Mouse (Mus musculus): ENCODE measurements around the gene Slc39a11. TPM values are rescaled to one million over a fixed set of nuclear protein-coding genes. Genes with fewer than 3 reads are reported as not detected.

Gene Slc39a11
- polyA plus RNA-seq, 1 experiment from 2014 or later: 21.4 TPM

DNA sequence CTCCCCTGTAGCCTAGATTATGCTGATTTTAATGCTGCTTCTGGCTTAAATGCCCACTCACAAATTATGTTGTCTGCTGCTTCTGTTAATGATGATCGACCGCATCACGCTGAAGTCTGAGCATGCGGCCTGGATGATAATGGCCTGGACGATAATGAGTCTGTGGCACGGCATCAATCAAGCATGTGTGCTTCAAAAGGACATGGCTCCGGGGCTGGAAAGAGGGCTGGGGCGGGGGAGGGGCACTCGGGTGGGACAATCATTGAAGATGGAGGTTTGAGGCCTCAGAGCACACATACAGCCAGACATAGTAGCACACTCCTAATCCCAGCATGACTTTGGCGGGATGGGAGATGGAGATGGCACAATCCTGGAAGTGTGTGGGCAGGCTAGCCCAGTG lies 350.4 kb downstream of the Slc39a11 start:
- no peaks in the 10 kb centered on the region for H3K9me3 ChIP-seq
- ATAC-seq (ENCODE audit: insufficient number of reproducible peaks, insufficient read depth, low FRiP score, low TSS enrichment): no peak
- no peak overlapping the region for H3K9ac ChIP-seq
- H3K4me2 ChIP-seq (replicated peaks): no peak overlapping the region
- WGBS: 64% methylated on average over 10 of the region's 10 CpGs
- H3K4me1 ChIP-seq: peaks cover 15% of the 10 kb centered on the region
- no peaks in the 10 kb centered on the region for H3K27me3 ChIP-seq
- H3K27ac ChIP-seq: no peak overlapping the region
- no peak overlapping the region for H3K4me3 ChIP-seq
- H3K36me3 ChIP-seq: no peaks in the 10 kb centered on the region

- ATAC-seq (ENCODE audit: insufficient number of reproducible peaks, insufficient read depth, low FRiP score, low TSS enrichment): no peak
- no peak overlapping the region for H3K4me2 ChIP-seq (replicated peaks)
- 13% methylated on average over 2 of the region's 2 CpGs for WGBS
- no peaks in the 10 kb centered on the region for H3K9me3 ChIP-seq
- H3K27ac ChIP-seq: no peak overlapping the region
- no peaks in the 10 kb centered on the region for H3K36me3 ChIP-seq
- no peak overlapping the region for H3K4me3 ChIP-seq
- H3K4me1 ChIP-seq: peaks cover 23% of the 10 kb centered on the region
- no peak overlapping the region for H3K9ac ChIP-seq
- no peaks in the 10 kb centered on the region for H3K27me3 ChIP-seq
Observed at GRCm38 (mm10) chr11:113297765-113298164, 352.1 kb downstream of the Slc39a11 start.

- Histone ChIP-seq H3K36me3 (no peaks in the 10 kb centered on the region), H3K4me1 (peaks cover 30% of the 10 kb centered on the region), H3K4me2 (replicated peaks) (no peak overlapping the region), H3K27me3 (no peaks in the 10 kb centered on the region), H3K27ac (peak overlapping the region; percentile 50; the same call in 1 of the 2 replicates), H3K9ac (no peak overlapping the region), H3K4me3 (no peak overlapping the region), H3K9me3 (no peaks in the 10 kb centered on the region)
- 60% methylated on average over 22 of the region's 22 CpGs for WGBS
- no peak for ATAC-seq (ENCODE audit: insufficient number of reproducible peaks, insufficient read depth, low FRiP score, low TSS enrichment)
Observed at GRCm38 (mm10) chr11:113296912-113297625, 352.8 kb downstream of the Slc39a11 start.

DNA sequence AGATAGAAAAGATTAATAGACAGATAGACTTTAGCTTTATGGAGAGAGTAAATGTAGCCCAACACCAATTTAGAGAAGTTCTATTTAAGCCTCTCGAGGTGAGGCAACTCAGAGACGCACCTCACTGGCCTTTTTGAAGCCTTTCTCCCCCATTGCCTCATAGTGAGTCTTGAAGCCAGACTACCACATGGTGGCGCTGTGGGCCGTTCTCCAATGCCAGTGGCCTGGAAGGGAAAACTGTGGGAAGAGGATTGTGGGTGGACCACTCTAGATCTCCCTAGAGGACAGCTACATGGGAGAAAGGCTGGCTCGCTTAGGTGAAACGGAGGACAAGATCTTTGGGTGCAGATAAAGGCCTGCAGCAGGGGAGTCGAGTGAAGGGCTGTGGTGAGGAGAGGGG lies 353.7 kb downstream of the Slc39a11 start:
- no peak for ATAC-seq (ENCODE audit: insufficient number of reproducible peaks, insufficient read depth, low FRiP score, low TSS enrichment)
- H3K4me2 ChIP-seq (replicated peaks): no peak overlapping the region
- peak overlapping the region; percentile 50; the same call in 1 of the 2 replicates for H3K27ac ChIP-seq

DNA sequence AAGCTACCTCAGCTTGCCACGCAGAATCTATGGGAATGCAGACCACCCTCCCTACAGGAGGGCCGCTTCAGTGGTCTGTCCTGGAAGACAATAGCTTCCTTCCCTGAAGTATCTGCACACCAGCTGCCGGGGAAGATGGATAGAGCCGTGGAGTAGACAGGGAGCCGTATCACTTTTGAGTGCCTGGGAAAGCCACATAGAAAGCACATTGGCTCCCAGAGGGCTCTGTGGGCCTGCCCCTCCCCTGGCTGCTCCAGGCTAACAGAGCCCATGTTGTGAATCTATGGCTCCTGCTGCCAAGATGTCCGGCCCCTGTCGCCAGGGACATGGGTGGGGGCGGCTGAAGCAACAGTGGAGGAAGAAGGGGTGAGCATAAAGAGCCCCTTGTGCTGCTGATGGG lies 355.4 kb downstream of the Slc39a11 start:
- H3K36me3 ChIP-seq: no peaks in the 10 kb centered on the region
- no peaks in the 10 kb centered on the region for H3K9me3 ChIP-seq
- H3K9ac ChIP-seq: no peak overlapping the region
- H3K4me2 ChIP-seq (replicated peaks): 0 out of 2 replicates have a peak overlapping the region, but pooled peaks have one; percentile 8
- ATAC-seq (ENCODE audit: insufficient number of reproducible peaks, insufficient read depth, low FRiP score, low TSS enrichment): 0 out of 2 replicates have a peak, but pooled peaks have one; percentile 26
- no peaks in the 10 kb centered on the region for H3K27me3 ChIP-seq
- H3K4me1 ChIP-seq: peaks cover 40% of the 10 kb centered on the region
- no peak overlapping the region for H3K4me3 ChIP-seq
- WGBS: 13% methylated on average over 8 of the region's 8 CpGs
- H3K27ac ChIP-seq: peak overlapping the region; percentile 47

More for the DNA sequence above, 353.7 kb downstream of the Slc39a11 start:
- 30% methylated on average over 7 of the region's 7 CpGs for WGBS
- Histone ChIP-seq H3K27me3 (no peaks in the 10 kb centered on the region), H3K4me1 (peaks cover 38% of the 10 kb centered on the region), H3K36me3 (no peaks in the 10 kb centered on the region), H3K9ac (no peak overlapping the region), H3K4me3 (no peak overlapping the region), H3K9me3 (no peaks in the 10 kb centered on the region)

DNA sequence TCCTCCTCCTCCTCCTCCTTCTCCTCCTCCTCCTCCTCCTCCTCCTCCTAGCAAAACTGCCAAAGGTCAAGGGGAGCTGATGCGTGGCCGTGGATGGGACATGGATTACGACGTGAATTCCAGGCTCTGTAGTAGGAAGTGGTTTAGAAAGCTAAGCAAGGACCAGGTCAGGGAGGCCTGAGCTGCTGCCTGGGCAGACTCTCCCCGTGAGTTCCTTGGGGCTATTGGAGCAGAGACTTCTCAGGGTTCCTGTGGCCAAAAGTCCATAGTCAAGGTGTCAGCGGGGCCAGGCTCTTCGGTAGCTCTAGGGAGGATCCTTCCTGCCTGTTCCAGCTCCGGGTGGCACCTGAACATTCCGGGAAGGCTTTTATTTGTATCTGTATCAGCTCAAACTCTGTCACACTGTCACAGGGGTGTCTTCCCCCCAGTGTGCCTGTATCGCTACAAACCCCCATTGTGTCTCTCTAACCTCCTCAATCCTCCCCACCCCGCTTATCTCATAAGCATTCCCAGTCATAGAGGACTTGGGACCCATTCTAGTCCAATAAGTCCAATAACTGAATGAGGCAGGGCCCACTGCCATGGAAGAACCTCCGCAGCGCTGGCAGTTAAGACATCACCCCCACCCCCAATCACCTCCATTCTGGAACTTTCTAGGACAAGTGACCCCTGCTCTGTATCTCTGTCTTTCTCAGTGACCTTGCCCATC lies 356.8 kb downstream of the Slc39a11 start:
- Histone ChIP-seq H3K4me3 (no peak overlapping the region), H3K36me3 (no peaks in the 10 kb centered on the region), H3K4me1 (peaks cover 40% of the 10 kb centered on the region), H3K27me3 (no peaks in the 10 kb centered on the region), H3K9me3 (no peaks in the 10 kb centered on the region), H3K9ac (no peak overlapping the region), H3K27ac (no peak overlapping the region; the same call in 1 of the 2 replicates), H3K4me2 (replicated peaks) (no peak overlapping the region)
- 68% methylated on average over 13 of the region's 13 CpGs for WGBS
- ATAC-seq (ENCODE audit: insufficient number of reproducible peaks, insufficient read depth, low FRiP score, low TSS enrichment): no peak

- Histone ChIP-seq H3K27me3 (no peaks in the 10 kb centered on the region), H3K4me2 (replicated peaks) (no peak overlapping the region), H3K4me1 (peaks cover 40% of the 10 kb centered on the region), H3K9me3 (no peaks in the 10 kb centered on the region), H3K36me3 (no peaks in the 10 kb centered on the region), H3K4me3 (no peak overlapping the region), H3K27ac (peak overlapping the region; percentile 69), H3K9ac (no peak overlapping the region)
- 48% methylated on average over 17 of the region's 17 CpGs for WGBS
- ATAC-seq (ENCODE audit: insufficient number of reproducible peaks, insufficient read depth, low FRiP score, low TSS enrichment): no peak
Observed at GRCm38 (mm10) chr11:113291781-113292714, 357.8 kb downstream of the Slc39a11 start.

DNA sequence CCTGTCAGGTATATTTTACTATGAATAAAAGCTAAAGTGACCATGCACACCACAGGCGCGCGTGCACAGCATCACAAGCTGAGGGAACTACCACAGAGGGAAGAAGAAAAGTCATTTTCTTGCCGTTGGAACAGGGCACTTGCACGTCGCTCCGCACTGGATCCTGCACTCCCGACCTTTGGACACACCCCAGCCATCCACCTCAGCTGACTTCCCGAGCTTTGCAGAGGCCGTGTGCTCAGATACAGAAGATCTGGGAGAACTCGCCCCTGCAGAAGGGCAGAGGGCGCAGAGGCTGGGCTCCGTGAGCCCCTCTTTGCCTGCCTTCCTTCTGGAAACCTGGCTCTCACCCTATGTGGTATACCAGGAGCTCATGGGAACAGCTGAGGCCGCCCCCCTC lies 359.0 kb downstream of the Slc39a11 start:
- Histone ChIP-seq H3K9me3 (no peaks in the 10 kb centered on the region), H3K4me2 (replicated peaks) (no peak overlapping the region), H3K27ac (no peak overlapping the region), H3K4me1 (peaks cover 35% of the 10 kb centered on the region), H3K9ac (no peak overlapping the region), H3K36me3 (no peaks in the 10 kb centered on the region), H3K4me3 (no peak overlapping the region), H3K27me3 (no peaks in the 10 kb centered on the region)
- 73% methylated on average over 14 of the region's 14 CpGs for WGBS
- ATAC-seq (ENCODE audit: insufficient number of reproducible peaks, insufficient read depth, low FRiP score, low TSS enrichment): no peak

DNA sequence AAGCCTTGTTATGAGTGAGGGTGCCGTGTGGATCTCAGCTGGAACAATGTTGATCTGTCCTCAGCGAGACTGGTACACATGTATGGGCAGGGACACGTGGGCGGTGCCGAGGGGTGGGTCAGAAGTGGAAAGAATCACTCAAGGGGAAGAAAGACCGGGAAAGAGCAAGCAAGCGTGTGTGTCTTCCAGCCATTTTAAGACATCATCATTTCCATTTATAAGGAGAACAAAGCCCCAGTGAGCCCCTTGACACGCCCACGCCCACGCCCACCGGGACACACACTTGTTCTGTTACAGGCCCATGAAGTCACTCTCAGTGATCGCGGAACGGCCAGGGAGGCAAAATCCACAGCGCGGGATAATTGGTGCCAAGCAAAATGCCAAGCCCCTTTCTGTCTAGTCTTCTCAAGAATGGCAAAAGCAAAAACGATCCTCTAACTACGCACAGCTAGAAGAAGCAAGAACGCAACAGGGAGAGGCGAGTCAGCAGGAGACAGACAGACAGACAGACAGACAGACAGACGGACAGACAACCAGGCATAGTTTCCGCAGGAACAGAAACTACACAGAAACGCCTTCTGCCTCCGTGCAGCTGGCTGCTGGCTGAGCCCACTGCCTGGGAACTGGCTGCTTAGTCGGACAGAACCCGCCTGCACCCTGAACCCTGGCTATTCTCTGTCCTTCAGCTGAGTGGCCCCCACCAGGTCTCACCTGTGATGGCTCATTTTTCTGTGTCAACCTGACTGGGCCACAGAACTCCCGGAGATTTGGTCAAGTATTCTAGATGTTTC lies 364.7 kb downstream of the Slc39a11 start:
- Histone ChIP-seq H3K9me3 (no peaks in the 10 kb centered on the region), H3K9ac (no peak overlapping the region), H3K4me3 (no peak overlapping the region), H3K4me2 (replicated peaks) (no peak overlapping the region), H3K36me3 (no peaks in the 10 kb centered on the region), H3K27ac (no peak overlapping the region), H3K27me3 (no peaks in the 10 kb centered on the region), H3K4me1 (peaks cover 30% of the 10 kb centered on the region)
- no peak for ATAC-seq (ENCODE audit: insufficient number of reproducible peaks, insufficient read depth, low FRiP score, low TSS enrichment)
- WGBS: 72% methylated on average over 27 of the region's 27 CpGs

- no peaks in the 10 kb centered on the region for H3K9me3 ChIP-seq
- no peaks in the 10 kb centered on the region for H3K27me3 ChIP-seq
- ATAC-seq (ENCODE audit: insufficient number of reproducible peaks, insufficient read depth, low FRiP score, low TSS enrichment): no peak
- H3K4me1 ChIP-seq: peaks cover 30% of the 10 kb centered on the region
- H3K4me2 ChIP-seq (replicated peaks): no peak overlapping the region
- 24% methylated on average over 11 of the region's 11 CpGs for WGBS
- H3K36me3 ChIP-seq: no peaks in the 10 kb centered on the region
- H3K27ac ChIP-seq: peak overlapping the region; percentile 47; the same call in 1 of the 2 replicates
- H3K4me3 ChIP-seq: no peak overlapping the region
- H3K9ac ChIP-seq: no peak overlapping the region
Observed at GRCm38 (mm10) chr11:113283376-113283811, 366.5 kb downstream of the Slc39a11 start.

DNA sequence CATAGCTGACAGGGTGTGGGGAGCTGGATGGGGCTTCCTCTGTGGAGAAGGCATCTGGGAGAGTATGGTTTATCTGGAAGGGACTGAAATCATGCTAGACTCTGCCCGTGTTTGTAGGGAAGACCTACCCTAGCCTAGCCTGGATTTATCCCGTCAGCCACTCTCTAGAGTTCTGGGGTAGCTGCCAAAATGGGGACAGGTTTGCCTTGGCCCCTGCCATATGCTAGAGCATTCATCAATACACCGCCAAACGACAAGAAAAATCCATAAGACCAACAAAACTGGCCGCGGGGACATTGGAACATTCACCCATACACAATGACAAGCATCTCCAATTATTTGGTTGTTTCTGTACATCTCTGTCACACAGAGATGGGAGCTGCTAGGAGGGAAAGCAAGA lies 371.6 kb downstream of the Slc39a11 start:
- Histone ChIP-seq H3K4me2 (replicated peaks) (no peak overlapping the region), H3K27me3 (no peaks in the 10 kb centered on the region), H3K36me3 (no peaks in the 10 kb centered on the region), H3K4me1 (peaks cover 29% of the 10 kb centered on the region), H3K9ac (no peak overlapping the region), H3K9me3 (no peaks in the 10 kb centered on the region), H3K27ac (no peak overlapping the region), H3K4me3 (no peak overlapping the region)
- ATAC-seq (ENCODE audit: insufficient number of reproducible peaks, insufficient read depth, low FRiP score, low TSS enrichment): no peak
- 91% methylated on average over 6 of the region's 6 CpGs for WGBS

All from embryonic facial prominence, embryonic 12.5 days (tissue).